Mouse (Mus musculus) lung, adult 2 months (tissue): ENCODE data around the gene Ppm1b. TPM values are rescaled to one million over a fixed set of nuclear protein-coding genes. Genes with fewer than 3 reads are reported as not detected.

Experiments
- DNase-seq: peaks from one replicate; pipeline ENCODE4 v3.0.0; 2022
- H3K4me1 ChIP-seq: fragments of 200-500 bp; 2 replicates; pipeline ENCODE4 v1.6.1; 2011; ENCODE audit warnings: low read length; ENCODE audit not compliant: control insufficient read depth, insufficient read depth
- H3K4me3 ChIP-seq: fragments of 200-500 bp; replicated peaks from 2 replicates; pipeline ENCODE3; 2011; ENCODE audit warnings: low read depth, mild to moderate bottlenecking, control low read depth, low read length; ENCODE audit errors: extremely low read depth
- CTCF ChIP-seq: fragments of 200-500 bp; IDR thresholded peaks from 2 replicates; pipeline ENCODE4 v1.5.1; 2011; ENCODE audit warnings: mild to moderate bottlenecking, low read length, control low read depth; ENCODE audit not compliant: insufficient read depth
- POLR2A ChIP-seq: fragments of 200-500 bp; IDR thresholded peaks from 2 replicates; pipeline ENCODE4 v1.6.1; 2011; ENCODE audit warnings: low read depth, mild to moderate bottlenecking, control low read depth, low read length, borderline replicate concordance; ENCODE audit errors: extremely low read depth
- WGBS: fragments of 180-500 bp; shearing (Covaris S2); methylation state at CpG from one replicate; pipeline ENCODE4 v1.1.7; 2018; 5-methylcytosine and 5-hydroxymethylcytosine counted together
- polyA plus RNA-seq: library from polyadenylated mRNA; depleted of rRNA; stranded (reverse); fragments of >200 nt; gene quantifications from 2 replicates; pipeline ENCODE4 v1.2.3, GENCODE M21; 2012

Ppm1b gene
- polyA plus RNA-seq, 1 experiment: 34.3 TPM

GRCm38 (mm10) chr17:84937220-84937619 lies 19.3 kb upstream of the Ppm1b start:
- Histone ChIP-seq H3K4me1 (no peaks in the 10 kb centered on the region), H3K4me3 (no peak overlapping the region)
- 67% methylated on average over 7 of the region's 7 CpGs for WGBS
- DNase-seq: no peak
- TF ChIP-seq CTCF (no peak), POLR2A (no peak)

DNA sequence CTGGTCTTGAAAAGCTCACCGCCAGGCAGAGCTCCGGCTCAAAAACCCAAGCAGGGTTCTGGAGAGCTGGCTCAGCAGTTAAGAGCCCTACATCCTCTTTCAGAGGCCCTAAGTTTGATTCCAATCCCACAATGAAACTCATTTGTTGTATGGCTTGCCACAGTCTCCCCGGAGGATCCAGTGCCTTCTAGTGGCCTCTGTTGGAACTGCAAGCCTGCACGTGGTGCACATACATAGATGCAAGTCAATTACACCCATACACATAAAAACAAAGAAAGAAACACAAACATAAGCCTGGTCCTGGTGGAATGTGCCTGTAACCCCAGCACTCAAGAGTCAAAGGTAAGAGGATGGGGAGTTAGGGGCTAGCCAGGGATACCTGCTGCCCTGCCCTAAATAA lies 18.3 kb upstream of the Ppm1b start:
- Histone ChIP-seq H3K4me1 (no peaks in the 10 kb centered on the region), H3K4me3 (no peak overlapping the region)
- 92% methylated on average over 4 of the region's 4 CpGs for WGBS
- TF ChIP-seq CTCF: no peak
- no peak for TF ChIP-seq POLR2A
- no peak for DNase-seq

DNA sequence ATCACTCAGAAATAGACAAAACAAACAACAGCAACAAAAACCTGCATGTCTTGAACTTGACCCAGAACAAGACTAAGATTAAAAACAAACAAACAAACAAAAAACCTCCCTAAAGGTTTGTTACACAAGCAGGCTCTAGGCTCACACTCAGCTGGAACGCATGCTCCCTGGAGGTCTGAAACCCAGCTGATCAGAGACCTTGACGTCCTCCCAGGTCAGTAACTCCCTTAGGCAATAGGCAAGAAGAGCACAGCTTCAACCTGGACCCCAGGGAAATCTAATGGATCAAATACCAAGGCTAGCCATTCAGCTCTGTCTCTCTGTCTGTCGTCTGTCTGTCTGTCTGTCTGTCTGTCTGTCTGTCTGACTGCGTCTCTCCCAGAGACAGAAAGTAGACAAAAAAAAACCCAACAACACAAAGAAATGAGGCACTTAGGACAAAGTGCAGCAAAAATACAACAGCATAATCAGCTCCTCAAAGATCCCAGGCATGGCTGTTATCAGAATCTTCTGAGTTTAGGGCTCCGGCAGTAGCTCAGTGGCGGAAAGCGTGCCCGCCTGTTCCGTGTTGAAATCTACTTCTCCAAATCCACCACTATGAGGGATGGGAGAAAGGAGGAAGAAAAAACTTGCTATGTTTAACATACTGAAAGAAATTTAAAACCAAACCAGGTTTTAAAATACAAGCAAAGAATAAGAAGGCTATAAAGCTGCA lies 16.4 kb upstream of the Ppm1b start:
- no peak for DNase-seq
- WGBS: 78% methylated on average over 9 of the region's 9 CpGs
- TF ChIP-seq CTCF: no peak
- no peak for TF ChIP-seq POLR2A
- Histone ChIP-seq H3K4me3 (no peak overlapping the region), H3K4me1 (no peaks in the 10 kb centered on the region)

- TF ChIP-seq CTCF (no peak), POLR2A (no peak)
- WGBS: 82% methylated on average over 13 of the region's 13 CpGs
- no peaks in the 10 kb centered on the region for H3K4me1 ChIP-seq
- H3K4me3 ChIP-seq: no peak overlapping the region
- DNase-seq: no peak
Observed at GRCm38 (mm10) chr17:84941291-84941868, 15.2 kb upstream of the Ppm1b start.

GRCm38 (mm10) chr17:84942358-84943032 lies 14.0 kb upstream of the Ppm1b start:
- TF ChIP-seq POLR2A: no peak
- no peak for TF ChIP-seq CTCF
- 68% methylated on average over 10 of the region's 10 CpGs for WGBS
- H3K4me3 ChIP-seq: no peak overlapping the region
- DNase-seq: no peak
- no peaks in the 10 kb centered on the region for H3K4me1 ChIP-seq

DNA sequence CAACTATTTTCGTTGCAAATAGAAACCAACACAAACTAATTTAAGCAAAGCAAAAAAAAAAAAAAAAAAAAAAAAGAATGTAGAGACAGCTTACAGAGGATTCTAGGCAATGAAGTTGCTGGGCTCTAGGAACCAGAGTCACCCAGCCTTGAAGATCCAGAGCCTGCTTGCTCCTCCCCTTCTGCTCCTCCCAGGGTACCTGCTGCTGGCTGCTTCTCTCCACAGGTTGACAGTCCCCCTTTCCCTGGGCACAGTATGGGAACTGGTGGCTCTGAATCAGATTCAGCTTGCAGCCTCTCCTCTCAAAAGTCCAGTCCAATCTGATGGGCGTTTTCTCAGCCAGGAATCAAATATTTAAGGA lies 13.5 kb upstream of the Ppm1b start:
- 36% methylated on average over 2 of the region's 2 CpGs for WGBS
- Histone ChIP-seq H3K4me1 (no peaks in the 10 kb centered on the region), H3K4me3 (no peak overlapping the region)
- no peak for DNase-seq
- TF ChIP-seq POLR2A (no peak), CTCF (no peak)

DNA sequence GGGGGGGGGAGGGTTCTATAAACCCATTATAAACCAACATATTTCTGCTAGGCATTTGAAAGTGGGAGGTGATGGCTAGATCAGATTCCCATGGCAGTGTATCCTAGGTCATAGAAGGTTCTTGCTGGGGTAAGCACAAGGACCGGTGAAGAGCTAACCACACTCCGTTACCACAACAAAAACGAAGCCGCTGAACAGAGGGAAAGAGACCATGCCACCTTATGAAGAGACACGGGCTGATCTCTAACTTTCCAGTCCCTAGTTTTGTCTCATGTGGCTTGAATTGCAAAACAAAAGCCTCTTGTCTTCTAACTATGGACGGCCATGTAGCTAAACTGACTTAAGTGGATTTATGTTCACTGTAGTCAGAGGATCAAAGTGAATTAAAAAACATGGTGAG lies 12.2 kb upstream of the Ppm1b start:
- no peak for DNase-seq
- no peaks in the 10 kb centered on the region for H3K4me1 ChIP-seq
- 84% methylated on average over 6 of the region's 6 CpGs for WGBS
- H3K4me3 ChIP-seq: no peak overlapping the region
- TF ChIP-seq POLR2A: no peak
- TF ChIP-seq CTCF: no peak

DNA sequence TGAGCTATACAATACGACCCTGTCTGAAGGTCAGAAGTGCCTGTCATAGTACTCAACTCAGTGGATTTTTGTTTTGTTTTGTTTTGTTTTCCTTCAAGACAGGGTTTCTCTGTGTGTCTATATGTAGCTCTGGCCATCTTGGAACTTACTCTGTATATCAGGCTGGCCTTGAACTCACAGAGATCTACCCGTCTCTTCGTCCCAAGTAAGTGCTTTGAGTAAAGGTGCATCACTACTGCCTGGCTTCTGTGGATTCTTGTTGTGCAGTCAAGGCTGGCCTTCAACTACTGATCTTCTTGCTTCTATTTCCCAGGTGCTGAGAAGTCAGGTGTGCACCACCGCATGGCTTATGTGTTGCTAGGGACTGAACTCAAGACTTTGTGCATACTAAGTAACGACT lies 4.0 kb upstream of the Ppm1b start:
- no peaks in the 10 kb centered on the region for H3K4me1 ChIP-seq
- no peak overlapping the region for H3K4me3 ChIP-seq
- DNase-seq: no peak
- TF ChIP-seq CTCF (no peak), POLR2A (no peak)
- 92% methylated on average over 5 of the region's 5 CpGs for WGBS

GRCm38 (mm10) chr17:84953776-84954175 lies 2.8 kb upstream of the Ppm1b start:
- WGBS: 87% methylated on average over 5 of the region's 5 CpGs
- H3K4me1 ChIP-seq: no peaks in the 10 kb centered on the region
- no peak for DNase-seq
- TF ChIP-seq CTCF: no peak
- TF ChIP-seq POLR2A: no peak
- no peak overlapping the region for H3K4me3 ChIP-seq

- TF ChIP-seq CTCF: no peak
- no peak for TF ChIP-seq POLR2A
- Histone ChIP-seq H3K4me1 (no peaks in the 10 kb centered on the region), H3K4me3 (no peak overlapping the region)
- no peak for DNase-seq
- WGBS: 75% methylated on average over 5 of the region's 5 CpGs
Observed at GRCm38 (mm10) chr17:84954881-84955280, 1.7 kb upstream of the Ppm1b start.
